Mouse (Mus musculus) left cerebral cortex, postnatal 10 days (tissue): ENCODE data around the gene Trub2. TPM values are rescaled to one million over a fixed set of nuclear protein-coding genes. Genes with fewer than 3 reads are reported as not detected.

Experiments
- DNase-seq, 2 experiments: peaks; one replicate each; pipeline ENCODE4 v3.0.0; 2021 to 2022; ENCODE audit warnings: low spot score in 2 of 2, mixed read lengths in 1 of 2; ENCODE audit errors: extremely low spot score in 1 of 2
- intact Hi-C: fragments of 180-260 bp; cut with DNase I; formaldehyde crosslinking; loops from one replicate; pipeline ENCODE4 v1.15.1; 2025
- total RNA-seq, 2 experiments: library from RNA; stranded (reverse); gene quantifications; 2 replicates each; pipeline ENCODE4 v1.2.3; 2021

Trub2 gene
- total RNA-seq, result 10 to 100 TPM; 45.9 to 57.2 TPM

GRCm38 (mm10) chr2:29787937-29788681, at the start of gene Trub2:
Trub2 (minus strand) TSS chr2:29788502.
- intact Hi-C loops, result no loop called here
- peak; percentile 79 to 88 for DNase-seq

- DNase-seq, result no peak
- intact Hi-C loops, result no loop called here
Observed at GRCm38 (mm10) chr2:29835391-29835899, 47.1 kb upstream of the Trub2 start.

GRCm38 (mm10) chr2:29833796-29834195, 45.5 kb upstream of the Trub2 start:
- intact Hi-C loops, result no loop called here
- DNase-seq, result no peak

- DNase-seq, result peak in 1 of 2 experiments; percentile 52
- intact Hi-C loops, result no loop called here
Observed at GRCm38 (mm10) chr2:29831106-29831505, 42.8 kb upstream of the Trub2 start.

GRCm38 (mm10) chr2:29827709-29828024, 39.4 kb upstream of the Trub2 start:
- DNase-seq, result no peak
- intact Hi-C loops, result no loop called here

GRCm38 (mm10) chr2:29826926-29827708, 38.8 kb upstream of the Trub2 start:
- peak; percentile 94 to 97 for DNase-seq
- intact Hi-C loops, result no loop called here

- DNase-seq, result no peak
- intact Hi-C loops, result no loop called here
Observed at GRCm38 (mm10) chr2:29826318-29826925, 38.1 kb upstream of the Trub2 start.

GRCm38 (mm10) chr2:29820025-29820817, 31.9 kb upstream of the Trub2 start, which contains the start of gene Urm1:
Urm1 (plus strand) TSS chr2:29820075.
- peak; percentile 63 to 88 for DNase-seq
- intact Hi-C loops, result no loop called here

- DNase-seq, result no peak
- intact Hi-C loops, result loop anchor here (2.0 kb wide), 1 partner anchor 39 kb away; no protein-coding TSS in a partner anchor
Observed at GRCm38 (mm10) chr2:29819363-29819762, 31.1 kb upstream of the Trub2 start.

- intact Hi-C loops, result loop anchor here (2.0 kb wide), 1 partner anchor 41 kb away; no protein-coding TSS in a partner anchor
- DNase-seq, result peak; percentile 79 to 85
Observed at GRCm38 (mm10) chr2:29817426-29818232, 29.3 kb upstream of the Trub2 start.

GRCm38 (mm10) chr2:29815678-29816371, 27.5 kb upstream of the Trub2 start:
- intact Hi-C loops, result no loop called here

GRCm38 (mm10) chr2:29803400-29803831, 15.1 kb upstream of the Trub2 start:
- intact Hi-C loops, result no loop called here
- DNase-seq, result no peak

More at GRCm38 (mm10) chr2:29815678-29816371, 27.5 kb upstream of the Trub2 start:
- DNase-seq, result no peak

GRCm38 (mm10) chr2:29802827-29803201, 14.5 kb upstream of the Trub2 start:
- intact Hi-C loops, result no loop called here
- no peak for DNase-seq

- intact Hi-C loops, result no loop called here
- peak; percentile 93 to 98 for DNase-seq
Observed at GRCm38 (mm10) chr2:29802075-29802826, 13.9 kb upstream of the Trub2 start, which contains the start of gene Slc27a4. Slc27a4 (plus strand) TSS chr2:29802634.

GRCm38 (mm10) chr2:29792772-29793487, 4.6 kb upstream of the Trub2 start:
- intact Hi-C loops, result no loop called here
- DNase-seq, result no peak
